Mouse (Mus musculus): ENCODE data around the gene Ranbp10. TPM values are rescaled to one million over a fixed set of nuclear protein-coding genes. Genes with fewer than 3 reads are reported as not detected.

The Ranbp10 gene
- 10 to 100 TPM; 18.1 to 18.6 TPM for total RNA-seq (2021)
- long read RNA-seq, experiment 1, full-length matches to known transcripts = 7 of 11 reads
- long read RNA-seq, experiment 1, partial matches to known transcripts = 2 of 11 reads
- long read RNA-seq, experiment 1, other reads (novel, unspliced or antisense) = 2 of 11 reads
- long read RNA-seq, experiment 2, partial matches to known transcripts = 1 of 7 reads
- long read RNA-seq, experiment 2, other reads (novel, unspliced or antisense) = 6 of 7 reads

GRCm38 (mm10) chr8:105826861-105827848 is at the start of gene Ranbp10, which contains the start of gene Tsnaxip1:
TSS of gene Ranbp10 (minus strand) at chr8:105827350.
TSS of gene Tsnaxip1 (plus strand) at chr8:105827731.
- peak; percentile 97 to 99 for DNase-seq

GRCm38 (mm10) chr8:105874301-105874700 is 47.2 kb upstream of the Ranbp10 start:
- peak; percentile 53 to 68 for DNase-seq

- no peak for DNase-seq
These were observed 39.3 kb upstream of the Ranbp10 start for GRCm38 (mm10) chr8:105866364-105867029.

- peak in 1 of 2 experiments; percentile 22 for DNase-seq
These were observed 34.8 kb upstream of the Ranbp10 start for GRCm38 (mm10) chr8:105861951-105862350.

GRCm38 (mm10) chr8:105860143-105860981 is 33.2 kb upstream of the Ranbp10 start, which contains the start of gene Nutf2:
TSS of gene Nutf2 (plus strand) at chr8:105860580.
- peak; percentile 95 to 99 for DNase-seq

GRCm38 (mm10) chr8:105859314-105859713 is 32.2 kb upstream of the Ranbp10 start:
- no peak for DNase-seq

DNA sequence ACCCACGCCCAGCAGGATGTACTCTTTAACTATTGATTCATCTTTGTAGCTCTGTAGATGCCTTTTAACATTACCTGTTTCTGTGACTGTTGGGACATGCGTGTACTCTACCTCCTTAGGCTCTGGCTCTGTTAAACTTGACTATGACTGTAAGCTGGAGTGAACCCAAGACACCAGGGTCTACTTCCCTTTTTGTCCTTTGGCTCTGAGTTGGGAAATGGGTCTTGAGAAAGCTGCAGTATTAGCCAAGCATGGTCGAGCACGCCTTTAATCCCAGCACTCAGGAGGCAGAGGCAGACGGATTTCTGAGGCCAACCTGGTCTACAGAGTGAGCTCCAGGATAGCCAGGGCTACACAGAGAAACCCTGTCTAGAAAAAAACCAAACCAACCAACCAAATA is 31.3 kb upstream of the Ranbp10 start:
- peak in 1 of 2 experiments; percentile 42 for DNase-seq

- DNase-seq = no peak
These were observed 29.2 kb upstream of the Ranbp10 start for GRCm38 (mm10) chr8:105856168-105856835.

DNA sequence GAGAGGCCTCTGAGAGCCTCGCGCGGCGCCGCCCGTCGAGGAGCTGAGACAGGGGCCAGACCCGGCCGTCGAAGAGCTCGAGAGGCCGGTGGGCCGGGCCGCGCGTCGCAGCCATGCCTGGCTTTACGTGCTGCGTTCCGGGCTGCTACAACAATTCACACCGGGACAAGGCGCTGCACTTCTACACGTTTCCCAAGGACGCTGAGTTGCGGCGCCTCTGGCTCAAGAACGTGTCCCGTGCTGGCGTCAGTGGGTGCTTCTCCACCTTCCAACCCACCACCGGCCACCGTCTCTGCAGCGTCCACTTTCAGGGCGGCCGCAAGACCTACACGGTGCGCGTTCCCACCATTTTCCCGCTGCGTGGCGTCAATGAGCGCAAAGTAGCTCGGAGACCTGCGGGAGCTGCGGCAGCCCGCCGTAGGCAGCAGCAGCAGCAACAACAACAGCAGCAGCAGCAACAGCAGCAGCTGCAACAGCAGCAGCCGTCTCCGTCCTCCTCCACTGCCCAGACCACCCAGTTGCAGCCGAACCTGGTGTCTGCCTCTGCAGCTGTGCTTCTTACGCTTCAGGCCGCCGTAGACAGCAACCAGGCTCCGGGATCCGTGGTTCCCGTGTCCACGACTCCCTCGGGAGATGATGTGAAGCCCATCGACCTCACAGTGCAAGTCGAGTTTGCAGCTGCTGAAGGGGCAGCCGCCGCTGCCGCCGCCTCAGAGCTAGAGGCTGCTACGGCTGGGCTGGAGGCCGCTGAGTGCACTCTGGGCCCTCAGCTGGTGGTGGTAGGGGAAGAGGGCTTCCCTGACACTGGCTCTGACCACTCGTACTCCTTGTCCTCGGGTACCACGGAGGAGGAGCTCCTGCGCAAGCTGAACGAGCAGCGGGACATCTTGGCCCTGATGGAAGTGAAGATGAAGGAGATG is 28.4 kb upstream of the Ranbp10 start:
- DNase-seq = peak in 1 of 2 experiments; percentile 49

- peak; percentile 95 to 96 for DNase-seq
These were observed 27.6 kb upstream of the Ranbp10 start, which contains the start of gene Thap11 for GRCm38 (mm10) chr8:105854715-105855216. TSS of gene Thap11 (plus strand) at chr8:105855132.

DNA sequence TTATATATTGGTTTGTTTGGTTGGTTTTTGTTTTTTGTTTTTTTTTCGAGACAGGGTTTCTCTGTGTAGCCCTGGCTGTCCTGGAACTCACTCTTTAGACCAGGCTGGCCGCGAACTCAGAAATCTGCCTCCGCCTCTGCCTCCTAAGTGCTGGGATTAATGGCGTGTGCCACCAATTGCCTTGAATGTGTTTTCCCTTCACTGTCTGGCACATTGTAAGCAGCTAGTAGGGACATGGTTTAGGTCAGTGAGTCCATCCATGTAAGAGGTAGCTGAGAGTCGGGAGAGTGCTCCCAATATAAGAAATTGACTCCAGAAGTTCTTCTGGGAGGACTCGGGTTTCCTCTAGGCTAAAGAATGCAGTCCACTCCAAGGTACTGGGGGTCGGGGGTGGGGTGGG is 27.2 kb upstream of the Ranbp10 start:
- no peak for DNase-seq

DNA sequence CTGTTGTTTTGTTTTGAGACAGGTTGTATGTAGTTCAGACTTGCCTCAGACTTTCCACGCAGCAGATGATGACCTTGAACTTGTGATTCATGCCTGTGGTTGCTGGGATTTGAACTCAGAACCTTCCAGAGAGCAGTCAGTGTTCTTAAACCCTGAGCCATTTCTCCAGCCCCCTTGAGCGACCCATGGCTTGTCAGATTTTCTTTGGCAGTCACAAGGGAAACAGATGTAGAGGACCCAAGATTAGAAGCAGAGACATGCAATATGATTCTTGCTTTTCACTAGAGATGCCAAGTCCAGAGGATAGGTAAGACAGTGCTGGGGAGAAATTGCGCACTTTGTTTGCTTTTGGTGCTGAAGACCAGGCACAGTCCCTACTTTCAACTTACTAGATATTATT is 26.0 kb upstream of the Ranbp10 start, which contains the start of gene Cenpt:
Gene Cenpt (minus strand): TSS at position 101 of the 400 bp plus-strand sequence.
- no peak for DNase-seq

GRCm38 (mm10) chr8:105852146-105852729 is 25.1 kb upstream of the Ranbp10 start:
- peak in 1 of 2 experiments; percentile 41 for DNase-seq

DNA sequence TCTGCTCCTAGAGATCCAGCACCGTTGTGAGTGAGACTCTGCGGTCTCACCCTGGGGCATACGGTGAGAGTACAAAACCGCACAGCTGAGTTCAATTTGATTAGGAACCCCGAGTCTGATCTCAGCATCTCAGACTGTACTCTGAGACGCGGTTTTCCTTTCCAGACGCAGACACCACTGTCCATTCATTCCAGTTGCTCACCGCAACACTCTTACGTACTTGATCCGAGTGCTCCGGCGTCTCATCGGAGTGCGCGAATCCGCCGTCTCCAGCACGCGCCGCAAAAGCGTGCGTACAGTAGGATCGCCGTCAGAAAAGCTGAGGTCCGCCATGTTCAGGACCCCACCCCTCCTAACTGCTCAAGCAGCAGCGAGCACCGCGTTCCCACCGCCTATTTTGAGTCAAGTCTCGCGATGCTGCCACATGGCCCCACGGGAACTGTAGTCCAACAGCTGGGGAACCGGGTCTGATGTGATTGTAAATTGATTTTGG is 24.5 kb upstream of the Ranbp10 start:
- peak; percentile 92 to 96 for DNase-seq

GRCm38 (mm10) chr8:105850611-105851010 is 23.5 kb upstream of the Ranbp10 start:
- no peak for DNase-seq

DNA sequence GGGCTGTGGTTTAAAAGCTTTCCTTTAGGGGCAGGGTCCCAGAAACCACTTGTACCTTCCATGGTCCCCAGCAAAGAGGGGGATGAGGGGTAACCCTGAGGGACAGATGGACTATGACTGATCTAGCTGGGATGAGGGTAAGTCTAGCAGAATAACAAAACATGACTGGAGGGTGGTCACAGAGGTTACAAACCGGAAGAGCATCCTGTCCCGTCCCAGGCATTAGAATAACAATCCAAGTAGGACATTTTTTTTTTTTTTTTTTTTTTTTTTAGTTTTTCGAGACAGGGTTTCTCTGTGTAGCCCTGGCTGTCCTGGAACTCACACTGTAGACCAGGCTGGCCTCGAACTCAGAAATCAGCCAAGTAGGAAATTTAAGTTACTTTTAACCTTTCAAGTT is 22.9 kb upstream of the Ranbp10 start:
- no peak for DNase-seq

DNA sequence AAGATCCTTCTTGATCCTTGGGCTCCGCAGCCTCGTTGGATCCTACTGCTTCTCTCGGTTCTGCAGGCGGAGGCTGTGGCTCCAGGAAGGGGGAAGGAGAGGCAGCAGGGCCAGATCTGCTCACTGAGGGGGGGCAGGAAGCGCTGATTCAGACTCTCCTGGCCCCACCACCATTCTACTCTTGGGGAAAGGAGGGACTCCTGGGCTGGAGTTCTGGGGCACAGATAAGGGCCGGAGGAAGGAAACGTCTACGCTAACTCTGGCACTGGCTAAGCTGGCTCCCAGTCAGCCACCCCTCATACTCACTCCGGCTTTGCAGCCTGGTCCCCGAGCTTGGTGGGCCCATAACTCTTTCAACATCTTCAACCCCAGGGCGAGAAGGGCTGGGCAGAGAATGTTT is 19.5 kb upstream of the Ranbp10 start:
- DNase-seq = peak in 1 of 2 experiments; percentile 46

DNA sequence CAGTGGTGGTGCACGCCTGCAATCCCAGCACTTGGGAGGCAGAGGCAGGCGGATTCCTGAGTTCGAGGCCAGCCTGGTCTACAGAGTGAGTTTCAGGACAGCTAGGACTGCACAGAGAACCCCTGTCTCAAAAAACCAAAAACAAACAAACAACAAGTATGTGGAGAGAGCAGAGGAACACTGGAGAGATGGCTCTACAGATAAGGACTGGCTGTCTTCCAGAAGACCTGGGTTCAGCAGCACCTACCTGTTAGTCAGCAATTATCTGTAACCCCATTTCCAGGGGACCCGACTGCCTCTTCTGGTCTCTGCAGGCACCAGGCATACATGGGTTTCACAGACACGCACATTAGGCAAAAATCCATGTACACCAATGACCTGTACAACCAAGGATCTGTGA is 12.1 kb upstream of the Ranbp10 start:
- no peak for DNase-seq

GRCm38 (mm10) chr8:105836991-105837390 is 9.8 kb upstream of the Ranbp10 start:
- DNase-seq = no peak
